Mouse (Mus musculus) left cerebral cortex, postnatal 36 days (tissue): ENCODE results near the gene Pdlim3. TPM values are rescaled to one million over a fixed set of nuclear protein-coding genes. Genes with fewer than 3 reads are reported as not detected.

Experiments used
- DNase-seq, 2 experiments: peaks; one replicate each; pipeline ENCODE4 v3.0.0; 2021 to 2022; ENCODE audit warnings: low spot score in 2 of 2, mixed read lengths in 1 of 2
- intact Hi-C: fragments of 180-260 bp; cut with DNase I; formaldehyde crosslinking; loops from one replicate; pipeline ENCODE4 v1.15.1; 2025
- total RNA-seq, 2 experiments: library from RNA; stranded (reverse); gene quantifications; 2 replicates each; pipeline ENCODE4 v1.2.3; 2021

Gene Pdlim3
- total RNA-seq, 2 experiments from 2014 or later: 1.8 to 2.7 TPM

- no peak for DNase-seq
- intact Hi-C loops: no loop called here
Observed at GRCm38 (mm10) chr8:45899783-45900182, 14.5 kb downstream of the Pdlim3 start.

DNA sequence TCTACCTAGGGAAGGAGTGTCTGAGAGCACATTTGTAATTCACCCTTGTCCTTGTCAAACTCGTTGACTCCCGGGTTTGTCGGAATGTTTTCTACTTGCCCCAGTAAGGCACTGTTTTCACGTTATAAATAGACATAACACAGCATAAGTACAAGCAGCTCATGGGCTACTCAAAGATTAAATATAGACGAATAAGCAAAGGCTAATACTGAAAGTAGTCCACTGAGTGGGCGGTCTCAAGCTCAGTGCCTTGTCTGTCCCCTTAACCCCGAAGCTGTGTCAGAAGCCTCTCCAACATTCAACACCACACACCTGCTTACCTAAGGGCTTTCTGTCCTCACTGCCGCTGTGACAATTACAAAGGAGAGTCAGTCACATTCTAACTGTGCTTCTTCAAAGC is 16.4 kb downstream of the Pdlim3 start:
- intact Hi-C loops: no loop called here
- DNase-seq: no peak

DNA sequence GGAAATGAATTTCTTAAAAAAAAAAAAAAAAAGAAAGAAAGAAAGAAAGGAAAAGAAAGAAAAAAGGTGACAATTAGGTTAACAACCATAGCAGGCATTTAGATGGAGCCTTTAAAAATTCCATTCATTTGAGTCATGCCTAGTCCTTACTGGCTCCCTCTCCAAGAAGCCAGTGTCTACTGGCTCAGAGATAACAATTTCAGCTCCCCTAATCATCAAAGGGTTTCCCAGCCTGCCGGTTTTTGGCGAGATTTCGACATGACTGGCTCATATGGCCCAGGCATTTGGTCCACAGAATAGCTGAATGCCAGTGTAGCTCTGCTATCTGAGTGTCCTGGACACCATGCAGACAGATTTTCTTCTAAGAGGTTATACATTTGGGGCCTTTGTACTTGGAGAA is 18.4 kb downstream of the Pdlim3 start:
- intact Hi-C loops: no loop called here
- no peak for DNase-seq

GRCm38 (mm10) chr8:45905591-45906250 is 20.5 kb downstream of the Pdlim3 start:
- intact Hi-C loops: no loop called here

DNA sequence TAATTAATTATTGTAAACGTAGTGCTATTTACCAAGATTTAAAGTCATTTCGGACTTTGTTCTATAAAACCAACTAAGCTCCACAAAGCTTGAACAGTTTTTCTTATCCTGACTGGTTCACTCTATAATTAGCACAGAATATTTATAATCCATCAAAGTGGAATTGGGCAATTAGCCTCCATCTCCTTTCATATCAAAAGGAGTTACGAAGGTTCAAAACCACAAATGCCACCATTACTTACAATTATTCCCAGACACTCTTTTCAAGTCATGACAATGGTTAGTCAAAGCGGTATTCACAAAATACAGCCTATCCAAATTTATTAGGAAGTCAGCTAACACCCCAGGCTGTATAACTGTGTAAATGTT is 21.0 kb downstream of the Pdlim3 start:
- DNase-seq: no peak
- intact Hi-C loops: no loop called here

More at GRCm38 (mm10) chr8:45905591-45906250, 20.5 kb downstream of the Pdlim3 start:
- no peak for DNase-seq

DNA sequence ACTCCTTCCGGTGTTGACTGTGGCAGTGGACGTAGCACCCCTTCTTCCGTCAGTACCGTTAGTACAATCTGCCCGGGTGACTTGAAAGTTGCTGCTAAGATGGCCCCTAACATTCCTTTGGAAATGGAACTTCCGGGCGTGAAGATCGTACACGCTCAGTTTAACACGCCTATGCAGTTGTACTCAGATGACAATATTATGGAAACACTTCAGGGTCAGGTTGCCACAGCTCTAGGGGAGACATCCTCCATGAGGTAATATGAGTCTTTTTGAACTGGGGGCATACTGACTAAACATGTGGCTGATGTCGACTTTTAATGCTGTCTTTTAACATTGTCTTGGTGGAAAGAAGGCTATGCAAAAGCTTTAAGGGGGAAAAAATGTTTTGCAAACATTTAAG is 28.4 kb downstream of the Pdlim3 start:
- DNase-seq: no peak
- intact Hi-C loops: no loop called here

- intact Hi-C loops: no loop called here
- DNase-seq: no peak
Observed at GRCm38 (mm10) chr8:45916496-45916895, 31.2 kb downstream of the Pdlim3 start.

GRCm38 (mm10) chr8:45917040-45917679 is 31.9 kb downstream of the Pdlim3 start:
- intact Hi-C loops: no loop called here
- peak in 1 of 2 experiments; percentile 16 for DNase-seq

GRCm38 (mm10) chr8:45918891-45919290 is 33.6 kb downstream of the Pdlim3 start:
- intact Hi-C loops: no loop called here
- DNase-seq: no peak

- intact Hi-C loops: no loop called here
- DNase-seq: no peak
Observed at GRCm38 (mm10) chr8:45920392-45920791, 35.1 kb downstream of the Pdlim3 start.

GRCm38 (mm10) chr8:45922116-45922515 is 36.9 kb downstream of the Pdlim3 start:
- DNase-seq: no peak
- intact Hi-C loops: no loop called here

- peak; percentile 94 to 96 for DNase-seq
- intact Hi-C loops: loop anchor here (1.0 to 5.0 kb wide), 4 partner anchors 117 to 572 kb away; no protein-coding TSS in a partner anchor
Observed at GRCm38 (mm10) chr8:45934582-45935014, 49.3 kb downstream of the Pdlim3 start, which contains the start of gene Ccdc110. Gene Ccdc110 (plus strand): TSS chr8:45934619.

GRCm38 (mm10) chr8:45936986-45937385 is 51.7 kb downstream of the Pdlim3 start:
- no peak for DNase-seq
- intact Hi-C loops: no loop called here

DNA sequence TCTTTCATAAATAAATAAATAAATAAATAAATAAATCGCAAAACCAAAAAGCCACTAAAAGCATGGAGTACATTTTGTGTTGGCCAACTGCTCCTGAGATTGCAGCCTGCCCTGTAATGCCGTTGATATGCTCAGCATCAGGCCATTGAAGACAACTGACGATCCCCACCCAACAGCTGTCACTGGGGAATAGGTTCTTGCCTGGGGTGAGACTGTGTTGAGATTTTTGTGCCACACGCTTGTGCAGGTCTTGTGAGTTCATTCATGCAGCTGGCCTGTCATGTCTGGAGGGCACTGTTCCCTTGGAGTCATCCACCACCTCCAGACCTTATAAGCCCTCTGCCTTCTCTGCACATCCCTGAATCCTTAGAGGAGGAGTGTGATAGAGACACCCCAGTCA is 61.0 kb downstream of the Pdlim3 start:
- no peak for DNase-seq
- intact Hi-C loops: no loop called here

- intact Hi-C loops: no loop called here
- DNase-seq: no peak
Observed at GRCm38 (mm10) chr8:45950622-45951021, 65.4 kb downstream of the Pdlim3 start.

Other genes with a start within 250 kb of the Pdlim3 start
- 1 to 10 TPM; 1.3 to 1.8 TPM for gene Ccdc110, start 49.2 kb downstream of the Pdlim3 start, total RNA-seq
- 1 to 10 TPM; 2.0 to 3.4 TPM for gene 1700029J07Rik, start 89.8 kb downstream of the Pdlim3 start, total RNA-seq
- 10 to 100 TPM; 57.4 to 58.4 TPM for gene Ufsp2, start 90.1 kb downstream of the Pdlim3 start, total RNA-seq
- gene Lrp2bp, start 113.8 kb downstream of the Pdlim3 start, total RNA-seq: under 1 TPM; 0.54 to 1.00 TPM
- gene Ankrd37, start 120.2 kb downstream of the Pdlim3 start, total RNA-seq: 10 to 100 TPM in 1 of 2 experiments, 1 to 10 TPM in 1; 9.6 to 12.7 TPM